Mouse (Mus musculus): Measurements from ENCODE around the gene Bnip1. TPM values are rescaled to one million over a fixed set of nuclear protein-coding genes. Genes with fewer than 3 reads are reported as not detected.

Gene Bnip1
- total and polyA plus RNA-seq, 3 experiments, result 23.7 to 28.8 (median 28.5) TPM

- TF ChIP-seq EP300 (IDR thresholded peaks at IDR 0.05; ENCODE audit: insufficient read depth, low read depth, low read length), result no peak
- TF ChIP-seq POLR2A (IDR thresholded peaks at IDR 0.05; ENCODE audit: insufficient read depth, low read depth, low read length), result no peak
- TF ChIP-seq CTCF (IDR thresholded peaks at IDR 0.05), result no peak
- Histone ChIP-seq H3K27me3 (ENCODE audit: control insufficient read depth, insufficient read depth, low read length) (no peaks in the 10 kb centered on the region; the same call in 1 of the 2 replicates), H3K4me1 (ENCODE audit: control insufficient read depth, insufficient read depth, low read length) (peaks cover 2% of the 10 kb centered on the region; the same call in 1 of the 2 replicates), H3K79me2 (replicated peaks; ENCODE audit: control insufficient read depth, insufficient read depth, low read length) (no peaks in the 10 kb centered on the region), H3K9ac (ENCODE audit: low read depth, low read length) (no peak overlapping the region), H3K4me3 (no peak overlapping the region), H3K36me3 (ENCODE audit: control insufficient read depth, insufficient read depth, low read length) (no peaks in the 10 kb centered on the region), H3K27ac (no peak overlapping the region)
- intact Hi-C loops (cut with DNase I), result no loop called here
- DNase-seq, result no peak
Measured at GRCm38 (mm10) chr17:26817776-26818175, 36.9 kb downstream of the Bnip1 start.

GRCm38 (mm10) chr17:26826131-26826530 lies 45.3 kb downstream of the Bnip1 start:
- Histone ChIP-seq H3K27me3 (ENCODE audit: control insufficient read depth, insufficient read depth, low read length) (no peaks in the 10 kb centered on the region), H3K9ac (ENCODE audit: low read depth, low read length) (no peak overlapping the region), H3K36me3 (ENCODE audit: control insufficient read depth, insufficient read depth, low read length) (no peaks in the 10 kb centered on the region), H3K4me1 (ENCODE audit: control insufficient read depth, insufficient read depth, low read length) (no peaks in the 10 kb centered on the region), H3K79me2 (replicated peaks; ENCODE audit: control insufficient read depth, insufficient read depth, low read length) (no peaks in the 10 kb centered on the region), H3K27ac (no peak overlapping the region), H3K4me3 (no peak overlapping the region)
- intact Hi-C loops (cut with DNase I), result no loop called here
- TF ChIP-seq CTCF (IDR thresholded peaks at IDR 0.05) (no peak), EP300 (IDR thresholded peaks at IDR 0.05; ENCODE audit: insufficient read depth, low read depth, low read length) (no peak), POLR2A (IDR thresholded peaks at IDR 0.05; ENCODE audit: insufficient read depth, low read depth, low read length) (no peak)
- no peak for DNase-seq
- WGBS, result 56% methylated on average over 16 of the region's 17 CpGs

- H3K4me1 ChIP-seq (ENCODE audit: control insufficient read depth, insufficient read depth, low read length), result no peaks in the 10 kb centered on the region
- no peaks in the 10 kb centered on the region for H3K36me3 ChIP-seq (ENCODE audit: control insufficient read depth, insufficient read depth, low read length)
- DNase-seq, result no peak
- peaks cover 4% of the 10 kb centered on the region for H3K27me3 ChIP-seq (ENCODE audit: control insufficient read depth, insufficient read depth, low read length)
- H3K79me2 ChIP-seq (replicated peaks; ENCODE audit: control insufficient read depth, insufficient read depth, low read length), result no peaks in the 10 kb centered on the region
- intact Hi-C loops (cut with DNase I), result no loop called here
- no peak overlapping the region for H3K9ac ChIP-seq (ENCODE audit: low read depth, low read length)
- H3K4me3 ChIP-seq, result no peak overlapping the region
- TF ChIP-seq CTCF (IDR thresholded peaks at IDR 0.05) (no peak), POLR2A (IDR thresholded peaks at IDR 0.05; ENCODE audit: insufficient read depth, low read depth, low read length) (no peak), EP300 (IDR thresholded peaks at IDR 0.05; ENCODE audit: insufficient read depth, low read depth, low read length) (no peak)
- no peak overlapping the region for H3K27ac ChIP-seq
- 80% methylated on average over 2 of the region's 2 CpGs for WGBS
Measured at GRCm38 (mm10) chr17:26833806-26834205, 52.9 kb downstream of the Bnip1 start.

- Histone ChIP-seq H3K4me3 (no peak overlapping the region), H3K27ac (no peak overlapping the region), H3K27me3 (ENCODE audit: control insufficient read depth, insufficient read depth, low read length) (peaks cover 9% of the 10 kb centered on the region), H3K4me1 (ENCODE audit: control insufficient read depth, insufficient read depth, low read length) (no peaks in the 10 kb centered on the region), H3K79me2 (replicated peaks; ENCODE audit: control insufficient read depth, insufficient read depth, low read length) (no peaks in the 10 kb centered on the region), H3K36me3 (ENCODE audit: control insufficient read depth, insufficient read depth, low read length) (no peaks in the 10 kb centered on the region), H3K9ac (ENCODE audit: low read depth, low read length) (no peak overlapping the region)
- intact Hi-C loops (cut with DNase I), result no loop called here
- 78% methylated on average over 5 of the region's 5 CpGs for WGBS
- TF ChIP-seq CTCF (IDR thresholded peaks at IDR 0.05) (no peak), POLR2A (IDR thresholded peaks at IDR 0.05; ENCODE audit: insufficient read depth, low read depth, low read length) (no peak), EP300 (IDR thresholded peaks at IDR 0.05; ENCODE audit: insufficient read depth, low read depth, low read length) (no peak)
- no peak for DNase-seq
Measured at GRCm38 (mm10) chr17:26834302-26834965, 53.6 kb downstream of the Bnip1 start.

- intact Hi-C loops (cut with DNase I), result loop anchor here (5.0 kb wide), 1 partner anchor 38 kb away; no protein-coding TSS in a partner anchor
- WGBS, result 54% methylated on average over 7 of the region's 9 CpGs
Measured at GRCm38 (mm10) chr17:26834966-26835755, 54.3 kb downstream of the Bnip1 start.

More at GRCm38 (mm10) chr17:26834966-26835755, 54.3 kb downstream of the Bnip1 start:
- Histone ChIP-seq H3K27me3 (ENCODE audit: control insufficient read depth, insufficient read depth, low read length) (peaks cover 9% of the 10 kb centered on the region), H3K4me3 (no peak overlapping the region), H3K27ac (no peak overlapping the region), H3K79me2 (replicated peaks; ENCODE audit: control insufficient read depth, insufficient read depth, low read length) (no peaks in the 10 kb centered on the region), H3K36me3 (ENCODE audit: control insufficient read depth, insufficient read depth, low read length) (no peaks in the 10 kb centered on the region), H3K4me1 (ENCODE audit: control insufficient read depth, insufficient read depth, low read length) (no peaks in the 10 kb centered on the region), H3K9ac (ENCODE audit: low read depth, low read length) (no peak overlapping the region)
- TF ChIP-seq CTCF (IDR thresholded peaks at IDR 0.05) (no peak), POLR2A (IDR thresholded peaks at IDR 0.05; ENCODE audit: insufficient read depth, low read depth, low read length) (no peak), EP300 (IDR thresholded peaks at IDR 0.05; ENCODE audit: insufficient read depth, low read depth, low read length) (no peak)
- DNase-seq, result no peak
